9 mouse cellular contexts compared by ENCODE assay signal in the genomic region with DNA sequence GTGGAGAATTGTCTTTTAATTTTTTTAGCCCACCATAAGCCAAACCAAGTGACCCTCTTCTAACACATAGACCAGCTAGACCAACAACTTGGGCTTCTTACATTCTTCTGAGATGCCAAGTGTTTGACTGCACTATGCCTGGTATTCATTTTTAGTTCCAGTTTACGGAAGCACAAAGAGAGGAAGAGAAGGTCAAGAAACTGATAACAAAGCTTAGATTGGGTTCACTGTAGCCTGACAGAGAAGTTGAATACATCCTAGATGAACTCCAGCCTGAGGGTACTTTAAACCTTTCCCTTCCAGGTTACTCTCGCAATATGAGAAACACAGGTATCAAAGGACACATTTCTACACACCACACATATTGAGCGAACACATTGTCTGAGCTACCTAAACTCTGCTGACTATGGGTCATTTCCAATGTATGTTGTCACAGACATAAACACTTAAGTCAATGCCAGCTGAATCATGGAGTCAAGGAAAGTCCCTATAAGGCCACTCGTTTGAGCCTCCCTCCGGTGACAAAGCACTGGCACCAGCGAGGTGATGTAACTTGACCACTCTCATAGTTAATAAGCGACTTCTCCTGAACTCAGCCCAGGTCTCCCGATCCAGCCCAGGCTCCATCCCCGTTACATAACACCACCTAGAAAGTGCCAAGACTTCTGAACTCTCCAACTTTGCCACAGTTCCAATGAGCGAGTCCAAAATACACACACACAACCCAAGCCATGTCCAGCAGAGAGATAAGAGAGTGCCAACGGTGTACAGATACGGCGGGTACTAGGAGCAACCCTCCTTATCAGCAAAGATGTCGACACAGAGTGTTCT. TPM values are rescaled to one million over a fixed set of nuclear protein-coding genes. Genes with fewer than 3 reads are reported as not detected.
DNase-seq lines count a peak whose midpoint lies in the region.
"Had no signal": no experiment of that assay in that cellular context is flagged by ENCODE, and none has a peak within 500 bp of the region (broad histone marks: within the 10 kb centered on the region; RNA-seq: fewer than 3 reads in every experiment).

No protein-coding gene starts in this region.

- peak; percentile 53 for DNase-seq in adrenal gland, postnatal 10 days
- DNase-seq in gastrocnemius, postnatal 36 days, result peak; percentile 32 to 41
- DNase-seq in kidney, adult 9 months, result peak; percentile 97
- peak; percentile 90 for DNase-seq in lung, postnatal 25 days (ENCODE audit: low spot score)
- DNase-seq in spleen, postnatal 36 days (ENCODE audit: low spot score in 2 of 2), result no peak
- DNase-seq in cerebellum, adult 18-20 months, result no peak
- no peak for DNase-seq in cerebellum, adult 11 months
- DNase-seq: cerebellum, postnatal 36 days; layer of hippocampus, adult 9-11 months had no signal

- intact Hi-C loops in gastrocnemius, postnatal 36 days (cut with DNase I), result loop anchor here (10.0 kb wide), 1 partner anchor 86 kb away; no protein-coding TSS in a partner anchor

RNA-seq across cellular contexts. Expression of a gene that starts 5.8 kb away (rescaled TPM):
- total RNA-seq in adrenal gland, postnatal 10 days (2021), result 1 to 10 TPM; 2.5 to 4.4 TPM
- 1 to 10 TPM; 3.4 to 4.5 TPM for total RNA-seq in gastrocnemius, postnatal 36 days (2021)

Comparison
In these comparisons a context has a peak if more than half of its experiments do, and no peak if none do; other contexts are left out.
1. DNase-seq: peak in adrenal gland, postnatal 10 days (single experiment), gastrocnemius, postnatal 36 days (2 of 2), kidney, adult 9 months (single experiment) and lung, postnatal 25 days (single experiment); none in spleen, postnatal 36 days (0 of 2), cerebellum, adult 18-20 months (0 of 2) and cerebellum, adult 11 months (single experiment).